Comparison of ENCODE assay signal across 9 mouse cellular contexts in the genomic region with DNA sequence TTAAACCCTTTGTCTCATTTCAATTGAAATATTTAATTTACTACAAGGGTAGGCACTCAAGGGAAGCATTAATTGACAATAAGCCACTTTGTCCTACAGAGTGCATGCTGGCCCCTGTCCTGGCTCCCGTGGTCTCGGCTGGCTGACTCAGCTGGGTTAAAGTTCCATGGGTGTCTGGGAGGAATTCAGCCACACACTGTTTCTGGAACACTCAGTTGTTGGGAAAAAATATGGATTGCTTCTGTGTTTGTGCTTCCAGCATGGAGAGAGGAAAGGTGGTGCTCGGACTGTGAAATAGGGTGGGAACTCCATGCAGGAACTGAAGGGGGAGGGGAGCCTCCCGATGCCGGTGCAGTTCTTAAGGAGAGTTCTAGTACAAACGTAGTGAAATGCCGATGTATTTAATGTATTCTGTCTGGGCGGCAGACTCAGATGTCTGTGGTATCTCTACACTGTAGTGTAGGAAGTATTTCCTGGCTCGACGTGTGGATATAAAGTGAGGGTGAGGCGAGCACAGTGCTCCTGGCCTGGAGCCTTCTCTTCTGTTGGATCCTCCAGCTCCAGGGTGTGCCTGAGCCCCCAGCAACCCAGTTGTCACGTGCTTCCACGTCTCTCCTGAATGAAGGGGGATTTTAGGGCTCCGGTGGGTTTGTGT.
A peak's percentile ranks its signal among the peaks of the same experiment; 100 is the strongest.
DNase-seq lines count a peak whose midpoint lies in the region; ATAC-seq and TF ChIP-seq lines count a peak whose summit lies in the region.
"Had no signal": no experiment of that assay in that cellular context is flagged by ENCODE, and none has a peak within 500 bp of the region (broad histone marks: within the 10 kb centered on the region; RNA-seq: fewer than 3 reads in every experiment).

No protein-coding gene starts in this region.

- peaks cover 2% of the 10 kb centered on the region for H3K4me1 ChIP-seq in liver, adult 2 months (ENCODE audit: control insufficient read depth, insufficient read depth, low read length)
- H3K4me1 ChIP-seq in embryonic facial prominence, embryonic 14.5 days (ENCODE audit: control insufficient read depth, insufficient read depth, low read length) = peaks cover 14% of the 10 kb centered on the region
- no peaks in the 10 kb centered on the region for H3K4me1 ChIP-seq in intestine, postnatal 0 days (replicated peaks; ENCODE audit: control insufficient read depth, insufficient read depth, low read length)
- H3K4me1 ChIP-seq in neural tube, embryonic 13.5 days (replicated peaks) = peaks cover 55% of the 10 kb centered on the region
- no peaks in the 10 kb centered on the region for H3K4me1 ChIP-seq in thymus, adult 2 months (replicated peaks; ENCODE audit: control insufficient read depth, insufficient read depth, low read length)

- no peak overlapping the region for H3K4me2 ChIP-seq in embryonic facial prominence, embryonic 14.5 days (ENCODE audit: low read depth, low read length)
- H3K4me2 ChIP-seq in intestine, postnatal 0 days (replicated peaks; ENCODE audit: low read depth) = peak overlapping the region; percentile 21; the same call in 1 of the 2 replicates
- H3K4me2 ChIP-seq in neural tube, embryonic 13.5 days = peak overlapping the region; percentile 13; the same call in 1 of the 2 replicates

- peak overlapping the region; percentile 50 for H3K27ac ChIP-seq in liver, adult 2 months (replicated peaks; ENCODE audit: insufficient read depth, low read depth, low read length)
- H3K27ac ChIP-seq in embryonic facial prominence, embryonic 14.5 days (replicated peaks; ENCODE audit: low read depth, low read length) = peak overlapping the region; percentile 65
- no peak overlapping the region for H3K27ac ChIP-seq in intestine, postnatal 0 days (ENCODE audit: low read depth, low read length)
- peak overlapping the region; percentile 74 for H3K27ac ChIP-seq in neural tube, embryonic 13.5 days (replicated peaks)
- H3K27ac ChIP-seq in thymus, adult 2 months (ENCODE audit: control insufficient read depth, insufficient read depth, low read length) = no peak overlapping the region

- no peak for DNase-seq in liver, adult 2 months (ENCODE audit: extremely low read depth, low read depth, low spot score)
- no peak for DNase-seq in liver
- peak; percentile 56 for DNase-seq in embryonic facial prominence, embryonic 14.5 days (ENCODE audit: low spot score)
- DNase-seq in adrenal gland, adult (ENCODE audit: inconsistent age in 2 of 2, low spot score in 1 of 2) = no peak
- no peak for DNase-seq in thymus, adult 2 months
- DNase-seq: thymus, postnatal 25 days had no signal

- H3K27me3 ChIP-seq in liver, adult 2 months (ENCODE audit: control insufficient read depth, insufficient read depth, low read length) = no peaks in the 10 kb centered on the region
- H3K27me3 ChIP-seq in embryonic facial prominence, embryonic 14.5 days (replicated peaks; ENCODE audit: control insufficient read depth, insufficient read depth, low read length) = no peaks in the 10 kb centered on the region
- H3K27me3 ChIP-seq in intestine, postnatal 0 days (replicated peaks; ENCODE audit: control insufficient read depth, insufficient read depth, low read length) = no peaks in the 10 kb centered on the region
- H3K27me3 ChIP-seq in neural tube, embryonic 13.5 days = no peaks in the 10 kb centered on the region
- no peaks in the 10 kb centered on the region for H3K27me3 ChIP-seq in thymus, adult 2 months (ENCODE audit: control insufficient read depth, insufficient read depth, low read length)

- peaks cover 13% of the 10 kb centered on the region for H3K36me3 ChIP-seq in liver, adult 2 months (ENCODE audit: control insufficient read depth, insufficient read depth, low read length)
- H3K36me3 ChIP-seq in embryonic facial prominence, embryonic 14.5 days (ENCODE audit: control insufficient read depth, insufficient read depth, low read length) = peaks cover 45% of the 10 kb centered on the region
- peaks cover 30% of the 10 kb centered on the region; the same call in 1 of the 2 replicates for H3K36me3 ChIP-seq in intestine, postnatal 0 days (ENCODE audit: control insufficient read depth, insufficient read depth)
- H3K36me3 ChIP-seq in neural tube, embryonic 13.5 days = peaks cover 64% of the 10 kb centered on the region
- no peaks in the 10 kb centered on the region for H3K36me3 ChIP-seq in thymus, adult 2 months (ENCODE audit: control insufficient read depth, insufficient read depth, low read length)

- no peak for TF ChIP-seq CTCF in liver, adult 2 months (IDR thresholded peaks at IDR 0.05; ENCODE audit: low read depth, low read length)
- TF ChIP-seq CTCF in intestine, postnatal 0 days (IDR thresholded peaks at IDR 0.05; ENCODE audit: low read depth) = no peak
- TF ChIP-seq CTCF in thymus, adult 2 months (IDR thresholded peaks at IDR 0.05; ENCODE audit: borderline replicate concordance, control insufficient read depth, extremely low read depth, insufficient read depth, low read length, poor library complexity) = no peak

- 72% methylated on average over 14 of the region's 14 CpGs for WGBS in liver, adult 2 months
- 34% methylated on average over 14 of the region's 14 CpGs for WGBS in embryonic facial prominence, embryonic 14.5 days
- 46% methylated on average over 14 of the region's 14 CpGs for WGBS in intestine, postnatal 0 days
- 42% methylated on average over 14 of the region's 14 CpGs for WGBS in neural tube, embryonic 13.5 days
- 91% methylated on average over 14 of the region's 14 CpGs for WGBS in thymus, adult 2 months

- no peak overlapping the region for H3K9ac ChIP-seq in liver, adult 2 months (ENCODE audit: low read depth, low read length)
- no peak overlapping the region for H3K9ac ChIP-seq in embryonic facial prominence, embryonic 14.5 days (ENCODE audit: low read depth, low read length)
- H3K9ac ChIP-seq in intestine, postnatal 0 days (ENCODE audit: low read depth, low read length) = 0 out of 2 replicates have a peak overlapping the region, but pooled peaks have one; percentile 3
- H3K9ac ChIP-seq in neural tube, embryonic 13.5 days = no peak overlapping the region

- TF ChIP-seq POLR2A in liver, adult 2 months (IDR thresholded peaks at IDR 0.05; ENCODE audit: extremely low read depth, insufficient read depth, low read length) = no peak
- TF ChIP-seq POLR2A in thymus, adult 2 months (IDR thresholded peaks at IDR 0.05; ENCODE audit: control insufficient read depth, extremely low read depth, insufficient read depth, low read length, poor library complexity) = no peak

- H3K79me2 ChIP-seq in liver, adult 2 months (ENCODE audit: control insufficient read depth, insufficient read depth, low read length) = no peaks in the 10 kb centered on the region

- peak; percentile 23; the same call in 1 of the 2 replicates for ATAC-seq in embryonic facial prominence, embryonic 14.5 days (ENCODE audit: low read depth)
- no peak for ATAC-seq in intestine, postnatal 0 days
- peak; percentile 82 for ATAC-seq in neural tube, embryonic 13.5 days (ENCODE audit: low read depth)
- no peak for ATAC-seq in cerebellum, adult (ENCODE audit: insufficient number of reproducible peaks, low FRiP score, low TSS enrichment)

- H3K9me3 ChIP-seq in embryonic facial prominence, embryonic 14.5 days (ENCODE audit: control insufficient read depth, low read length) = no peaks in the 10 kb centered on the region
- no peaks in the 10 kb centered on the region for H3K9me3 ChIP-seq in intestine, postnatal 0 days (ENCODE audit: control insufficient read depth)
- no peaks in the 10 kb centered on the region for H3K9me3 ChIP-seq in neural tube, embryonic 13.5 days

- no peak overlapping the region for H3K4me3 ChIP-seq in liver, adult 2 months (ENCODE audit: insufficient read depth, low read depth, low read length)
- H3K4me3 ChIP-seq in embryonic facial prominence, embryonic 14.5 days (ENCODE audit: low read depth, low read length) = no peak overlapping the region
- no peak overlapping the region for H3K4me3 ChIP-seq in intestine, postnatal 0 days (ENCODE audit: low read depth, low read length)
- H3K4me3 ChIP-seq in neural tube, embryonic 13.5 days = no peak overlapping the region
- H3K4me3 ChIP-seq in thymus, adult 2 months (ENCODE audit: control insufficient read depth, insufficient read depth, low read length) = no peak overlapping the region

Comparison
In these comparisons a context has a peak if more than half of its experiments do, and no peak if none do; other contexts are left out.
1. H3K27ac ChIP-seq: peak in liver, adult 2 months (single experiment), embryonic facial prominence, embryonic 14.5 days (single experiment) and neural tube, embryonic 13.5 days (single experiment); none in intestine, postnatal 0 days (single experiment) and thymus, adult 2 months (single experiment).
2. ATAC-seq: peak in embryonic facial prominence, embryonic 14.5 days (single experiment) and neural tube, embryonic 13.5 days (single experiment); none in intestine, postnatal 0 days (single experiment) and cerebellum, adult (single experiment).